12 mouse cellular contexts compared by ENCODE assay signal in genomic region chr9:87323690-87324089, GRCm38 (mm10).
"Had no signal": no experiment of that assay in that cellular context is flagged by ENCODE, and none has a peak within 500 bp of the region (broad histone marks: within the 10 kb centered on the region; RNA-seq: fewer than 3 reads in every experiment).

No protein-coding gene starts in this region.

- DNase-seq: layer of hippocampus, postnatal 36 days; liver, postnatal 0 days; lung, embryonic 14.5 days; thymus, postnatal 25 days had no signal

- H3K4me2 ChIP-seq: limb, embryonic 12.5 days; limb, embryonic 15.5 days; liver, embryonic 11.5 days; lung, embryonic 14.5 days; midbrain, embryonic 12.5 days had no signal

- H3K4me3 ChIP-seq: left cerebral cortex, adult 2 months; limb, embryonic 12.5 days; limb, embryonic 15.5 days; midbrain, embryonic 12.5 days had no signal

- H3K36me3 ChIP-seq: limb, embryonic 12.5 days; limb, embryonic 15.5 days; midbrain, embryonic 12.5 days had no signal

- H3K27me3 ChIP-seq: limb, embryonic 12.5 days; limb, embryonic 15.5 days; midbrain, embryonic 12.5 days had no signal

- ATAC-seq: intestine, embryonic 16.5 days; liver, postnatal 0 days; lung, postnatal 0 days; midbrain, embryonic 16.5 days had no signal
